Mouse (Mus musculus) adipose tissue, adult 10 weeks (tissue): Measurements from ENCODE around the gene Gm10217. TPM values are rescaled to one million over a fixed set of nuclear protein-coding genes. Genes with fewer than 3 reads are reported as not detected.

ENCODE experiments used
- polyA plus RNA-seq: library from polyadenylated mRNA; stranded (reverse); fragments of 350-450 nt; fragmentation: Illumina TruSeq; extraction: RNeasy Lipid Tissue Mini Kit (QIAGEN cat#74804); gene quantifications from one replicate; pipeline ENCODE4 v1.2.3, GENCODE M21; 2014; ENCODE audit warnings: low read depth, low replicate concordance

Gm10217 gene
- polyA plus RNA-seq = not detected

GRCm38 (mm10) chr8:9863951-9864350 lies at the start of gene Gm10217:
TSS of gene Gm10217 (plus strand) at chr8:9864251.

Other genes with a start within 250 kb of the Gm10217 start
- gene Fam155a, start 93.1 kb upstream of the Gm10217 start, polyA plus RNA-seq = 0.14 TPM
- gene Lig4, start 113.4 kb downstream of the Gm10217 start, polyA plus RNA-seq = 4.0 TPM
- gene Abhd13, start 113.5 kb downstream of the Gm10217 start, polyA plus RNA-seq = 15.0 TPM
- gene Tnfsf13b, start 142.2 kb downstream of the Gm10217 start, polyA plus RNA-seq = 3.2 TPM